Mouse (Mus musculus) small intestine, adult 2 months (tissue): ENCODE data around the gene Olfr694.
"Not testable (repeated sequence)": the region's sequence is repeated elsewhere in the genome, so short reads cannot be mapped to it uniquely, and the experiment has no call there.

ENCODE experiments used
- CTCF ChIP-seq: fragments of 200-500 bp; IDR thresholded peaks from 2 replicates; pipeline ENCODE4 v1.5.1; 2012; ENCODE audit warnings: low read depth, mild to moderate bottlenecking, control low read depth, inconsistent platforms, low read length, moderate library complexity, mixed read lengths; ENCODE audit not compliant: insufficient replicate concordance, insufficient read length; ENCODE audit errors: extremely low read depth
- POLR2A ChIP-seq: fragments of 200-500 bp; IDR thresholded peaks from 2 replicates; pipeline ENCODE4 v1.6.1; 2012; ENCODE audit warnings: low read depth, mild to moderate bottlenecking, control low read depth, inconsistent platforms, low read length, moderate library complexity

- not testable (repeated sequence) for TF ChIP-seq CTCF, POLR2A
Measured at GRCm38 (mm10) chr7:106725654-106726053, 34.0 kb upstream of the Olfr694 start.
